Mouse (Mus musculus) embryonic fibroblast, embryonic 13.5 days (primary cell): ENCODE measurements around the gene Rnf212b.

Experiments
- CTCF ChIP-seq: IDR thresholded peaks from 2 replicates; pipeline ENCODE4 v1.5.1; 2011; ENCODE audit warnings: mild to moderate bottlenecking, control low read depth, low read length, moderate library complexity, borderline replicate concordance; ENCODE audit not compliant: insufficient read depth
- POLR2A ChIP-seq: IDR thresholded peaks from 2 replicates; pipeline ENCODE4 v1.6.1; 2011; ENCODE audit warnings: low read depth, mild to moderate bottlenecking, control low read depth, low read length, moderate library complexity

DNA sequence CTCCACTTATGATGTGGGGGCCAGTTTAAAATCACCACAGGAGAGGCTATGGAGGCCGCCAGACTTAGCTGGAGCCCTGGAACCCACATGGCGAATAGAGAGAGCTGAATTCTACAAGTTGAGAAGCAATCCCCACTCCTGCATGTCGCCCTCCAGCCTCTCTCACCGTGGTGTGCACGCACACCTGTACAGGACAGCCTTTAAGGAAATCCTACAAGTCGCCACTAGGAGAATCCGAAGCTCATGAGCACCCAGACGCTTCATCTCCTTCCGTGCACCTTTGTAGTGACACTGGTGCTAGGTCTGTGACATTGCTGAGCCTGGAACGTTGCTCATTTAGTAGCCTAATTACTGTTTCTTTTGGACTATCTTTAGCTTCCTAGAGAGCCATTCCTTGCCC is 14.3 kb upstream of the Rnf212b start:
- TF ChIP-seq POLR2A (no peak), CTCF (no peak)
